Mouse (Mus musculus) lung, embryonic 14.5 days (tissue): ENCODE data around the gene Nat8f4. TPM values are rescaled to one million over a fixed set of nuclear protein-coding genes. Genes with fewer than 3 reads are reported as not detected.

Source experiments
- ATAC-seq: fragments of 200-750 bp; cut with Nextera tagmentation; 2 replicates; pipeline ENCODE4 v1.8.0; 2017; ENCODE audit warnings: mild to moderate bottlenecking, moderate TSS enrichment, moderate library complexity; ENCODE audit not compliant: insufficient read depth
- DNase-seq: peaks from one replicate; pipeline ENCODE4 v3.0.0-alpha.2; 2015
- H3K27ac ChIP-seq: fragments of 300-500 bp; sonication (generic); 2 replicates; pipeline ENCODE4 v1.5.1; 2014; ENCODE audit warnings: low read depth, mild to moderate bottlenecking, moderate library complexity
- H3K27me3 ChIP-seq: fragments of 300-500 bp; sonication (generic); 2 replicates; pipeline ENCODE4 v1.6.1; 2014; ENCODE audit warnings: low read length, control low read depth; ENCODE audit not compliant: insufficient read depth
- H3K36me3 ChIP-seq: fragments of 300-500 bp; sonication (generic); 2 replicates; pipeline ENCODE4 v1.6.1; 2014; ENCODE audit warnings: control low read depth; ENCODE audit not compliant: insufficient read depth
- H3K4me1 ChIP-seq: fragments of 300-500 bp; sonication (generic); 2 replicates; pipeline ENCODE4 v1.6.1; 2014; ENCODE audit warnings: antibody characterized with exemption, control low read depth; ENCODE audit not compliant: insufficient read depth
- H3K4me2 ChIP-seq: fragments of 300-500 bp; sonication (generic); 2 replicates; pipeline ENCODE4 v1.6.1; 2014; ENCODE audit warnings: mild to moderate bottlenecking
- H3K4me3 ChIP-seq: fragments of 300-500 bp; sonication (generic); 2 replicates; pipeline ENCODE4 v1.5.1; 2014; ENCODE audit warnings: low read depth, low read length
- H3K9ac ChIP-seq: fragments of 300-500 bp; sonication (generic); 2 replicates; pipeline ENCODE4 v1.6.1; 2014
- H3K9me3 ChIP-seq: fragments of 300-500 bp; sonication (generic); 2 replicates; pipeline ENCODE4 v1.6.1; 2016; ENCODE audit warnings: low read depth, low read length, control low read depth
- CTCF ChIP-seq: IDR thresholded peaks from 2 replicates; pipeline ENCODE4 v1.5.1; 2016; ENCODE audit warnings: antibody characterized with exemption, low read depth
- WGBS: fragments of 180-500 bp; shearing (Covaris S2); extraction: QIAGEN DNeasy Blood & Tissue Kit; methylation state at CpG from one replicate; pipeline ENCODE4 v1.1.7; 2014; 5-methylcytosine and 5-hydroxymethylcytosine counted together
- polyA plus RNA-seq: library from polyadenylated mRNA; unstranded; fragments of >200 nt; fragmentation: Nextera tagmentation; extraction: Ambion mirVana; gene quantifications from 2 replicates; pipeline ENCODE4 v1.2.1, GENCODE M21; 2014

Nat8f4 gene
- polyA plus RNA-seq, 1 experiment from 2014 or later = 4.9 TPM

DNA sequence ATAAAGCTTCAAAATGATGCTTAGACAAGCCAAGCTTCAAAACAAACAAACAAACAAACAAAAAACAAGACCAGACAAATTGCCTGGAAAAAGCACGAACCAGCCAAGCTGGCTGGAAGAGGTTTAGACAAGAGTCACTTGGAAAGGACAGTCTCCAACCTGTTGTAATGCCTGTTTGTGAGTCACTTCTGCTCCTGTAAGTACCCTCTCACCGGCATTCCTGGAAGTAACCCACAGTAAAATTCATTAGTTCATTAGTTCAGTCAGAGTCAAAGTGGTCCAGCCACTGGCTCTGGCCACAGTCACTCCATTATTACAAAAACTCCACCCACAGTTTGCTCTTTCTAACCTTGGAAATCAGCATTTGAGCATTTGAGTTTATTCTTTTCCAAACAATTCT, 40.8 kb downstream of the Nat8f4 start:
- H3K4me3 ChIP-seq = no peak overlapping the region

DNA sequence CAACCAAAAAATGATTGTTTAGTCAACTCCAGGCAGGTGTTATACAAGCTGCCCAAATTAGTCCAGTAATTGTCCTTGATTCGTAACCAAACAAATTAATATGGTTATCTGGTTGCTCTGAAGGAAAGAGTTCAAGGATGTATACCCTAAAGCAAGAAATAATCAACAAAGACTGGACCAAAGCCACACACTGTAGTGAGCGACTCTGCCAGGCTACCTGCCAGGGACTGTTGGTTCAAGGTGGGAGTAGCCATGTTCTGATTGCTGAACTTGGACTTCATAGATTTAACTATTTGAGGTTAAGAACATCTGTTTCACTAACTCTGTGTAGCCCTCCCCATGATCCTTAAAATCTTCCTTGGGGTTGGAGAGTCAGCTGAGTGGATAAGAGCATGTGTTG, 41.5 kb downstream of the Nat8f4 start:
- Histone ChIP-seq H3K9ac (no peak overlapping the region), H3K4me1 (no peaks in the 10 kb centered on the region), H3K9me3 (no peaks in the 10 kb centered on the region), H3K27ac (no peak overlapping the region), H3K36me3 (no peaks in the 10 kb centered on the region), H3K4me2 (no peak overlapping the region), H3K4me3 (no peak overlapping the region), H3K27me3 (no peaks in the 10 kb centered on the region)
- no peak for ATAC-seq
- TF ChIP-seq CTCF = no peak
- no peak for DNase-seq
- WGBS = 87% methylated on average over 2 of the region's 2 CpGs

More for the DNA sequence above, 40.8 kb downstream of the Nat8f4 start:
- 77% methylated on average over 2 of the region's 2 CpGs for WGBS
- Histone ChIP-seq H3K9me3 (no peaks in the 10 kb centered on the region), H3K9ac (no peak overlapping the region), H3K27ac (no peak overlapping the region), H3K36me3 (no peaks in the 10 kb centered on the region), H3K27me3 (no peaks in the 10 kb centered on the region), H3K4me2 (no peak overlapping the region), H3K4me1 (no peaks in the 10 kb centered on the region)
- DNase-seq = no peak
- TF ChIP-seq CTCF = no peak
- ATAC-seq = no peak

GRCm38 (mm10) chr6:85862565-85862964, 42.1 kb downstream of the Nat8f4 start:
- no peak for DNase-seq
- WGBS = 75% methylated on average over 3 of the region's 3 CpGs

GRCm38 (mm10) chr6:85861247-85861646, 43.4 kb downstream of the Nat8f4 start:
- no peaks in the 10 kb centered on the region for H3K27me3 ChIP-seq
- TF ChIP-seq CTCF = no peak
- ATAC-seq = no peak
- H3K9me3 ChIP-seq = no peaks in the 10 kb centered on the region
- H3K27ac ChIP-seq = no peak overlapping the region
- H3K4me3 ChIP-seq = no peak overlapping the region
- H3K4me1 ChIP-seq = no peaks in the 10 kb centered on the region
- 83% methylated on average over 3 of the region's 3 CpGs for WGBS
- DNase-seq = no peak
- no peak overlapping the region for H3K9ac ChIP-seq
- H3K36me3 ChIP-seq = no peaks in the 10 kb centered on the region
- H3K4me2 ChIP-seq = no peak overlapping the region

More at GRCm38 (mm10) chr6:85862565-85862964, 42.1 kb downstream of the Nat8f4 start:
- Histone ChIP-seq H3K4me2 (no peak overlapping the region), H3K27ac (no peak overlapping the region), H3K36me3 (no peaks in the 10 kb centered on the region), H3K4me1 (no peaks in the 10 kb centered on the region), H3K9ac (no peak overlapping the region), H3K9me3 (no peaks in the 10 kb centered on the region), H3K4me3 (no peak overlapping the region), H3K27me3 (no peaks in the 10 kb centered on the region)
- TF ChIP-seq CTCF = no peak
- no peak for ATAC-seq

GRCm38 (mm10) chr6:85856194-85856678, 48.4 kb downstream of the Nat8f4 start:
- Histone ChIP-seq H3K27me3 (no peaks in the 10 kb centered on the region), H3K4me2 (no peak overlapping the region), H3K4me1 (no peaks in the 10 kb centered on the region), H3K4me3 (no peak overlapping the region), H3K36me3 (no peaks in the 10 kb centered on the region), H3K9ac (no peak overlapping the region), H3K27ac (no peak overlapping the region), H3K9me3 (no peaks in the 10 kb centered on the region)
- ATAC-seq (no peak), DNase-seq (no peak)
- TF ChIP-seq CTCF = no peak
- WGBS = 63% methylated on average over 1 of the region's 1 CpGs

GRCm38 (mm10) chr6:85853481-85853880, 51.2 kb downstream of the Nat8f4 start:
- H3K9ac ChIP-seq = no peak overlapping the region
- no peak for ATAC-seq
- no peak overlapping the region for H3K4me2 ChIP-seq
- H3K9me3 ChIP-seq = no peaks in the 10 kb centered on the region
- 87% methylated on average over 3 of the region's 3 CpGs for WGBS
- no peak for TF ChIP-seq CTCF
- no peak overlapping the region for H3K27ac ChIP-seq
- no peak for DNase-seq
- H3K36me3 ChIP-seq = no peaks in the 10 kb centered on the region
- H3K4me1 ChIP-seq = no peaks in the 10 kb centered on the region
- H3K27me3 ChIP-seq = no peaks in the 10 kb centered on the region
- H3K4me3 ChIP-seq = no peak overlapping the region

GRCm38 (mm10) chr6:85851062-85851773, 53.5 kb downstream of the Nat8f4 start:
- ATAC-seq (no peak), DNase-seq (no peak)
- H3K9ac ChIP-seq = no peak overlapping the region
- H3K27me3 ChIP-seq = no peaks in the 10 kb centered on the region
- no peaks in the 10 kb centered on the region for H3K9me3 ChIP-seq
- H3K36me3 ChIP-seq = no peaks in the 10 kb centered on the region
- H3K4me2 ChIP-seq = no peak overlapping the region
- H3K4me1 ChIP-seq = no peaks in the 10 kb centered on the region
- no peak overlapping the region for H3K27ac ChIP-seq
- H3K4me3 ChIP-seq = no peak overlapping the region
- TF ChIP-seq CTCF = no peak
- WGBS = 83% methylated on average over 7 of the region's 7 CpGs
